Mouse (Mus musculus): ENCODE measurements at regions not wholly inside any gene's neighbourhood (a gene's known extent, or its start where the extent isn't known, plus 50 kb on each side); places are given as distances from the start of the nearest gene placed in this dataset.
A peak's percentile ranks its signal among the peaks of the same experiment; 100 is the strongest.

- no peak for DNase-seq (ENCODE audit: low spot score in 2 of 2)
Observed at GRCm38 (mm10) chr2:159950369-159950768, 383.6 kb downstream of the Gm826 start.

GRCm38 (mm10) chr2:159949046-159949445, 384.9 kb downstream of the Gm826 start:
- DNase-seq (ENCODE audit: low spot score in 2 of 2), result no peak

- DNase-seq (ENCODE audit: low spot score in 2 of 2), result no peak
Observed at GRCm38 (mm10) chr2:159930744-159931143, 403.2 kb downstream of the Gm826 start.

- DNase-seq (ENCODE audit: low spot score in 2 of 2), result no peak
Observed at GRCm38 (mm10) chr2:159889701-159890100, 444.3 kb downstream of the Gm826 start.

GRCm38 (mm10) chr2:159884773-159885459, 449.0 kb downstream of the Gm826 start:
- no peak for DNase-seq (ENCODE audit: low spot score in 2 of 2)

- DNase-seq (ENCODE audit: low spot score in 2 of 2), result no peak
Observed at GRCm38 (mm10) chr2:159866981-159867380, 467.0 kb downstream of the Gm826 start.

- DNase-seq (ENCODE audit: low spot score in 2 of 2), result peak; percentile 14 to 18
Observed at GRCm38 (mm10) chr2:159866391-159866790, 467.6 kb downstream of the Gm826 start.

GRCm38 (mm10) chr2:159863185-159863584, 470.8 kb downstream of the Gm826 start:
- DNase-seq (ENCODE audit: low spot score in 2 of 2), result no peak

- DNase-seq (ENCODE audit: low spot score in 2 of 2), result peak; percentile 70 to 71
Observed at GRCm38 (mm10) chr2:159853891-159854665, 479.9 kb downstream of the Gm826 start.

GRCm38 (mm10) chr2:159852959-159853358, 481.0 kb downstream of the Gm826 start:
- DNase-seq (ENCODE audit: low spot score in 2 of 2), result peak; percentile 13 to 17

- no peak for DNase-seq (ENCODE audit: low spot score in 2 of 2)
Observed at GRCm38 (mm10) chr2:159832488-159833113, 501.4 kb downstream of the Gm826 start.

GRCm38 (mm10) chr2:159826417-159826816, 507.5 kb downstream of the Gm826 start:
- peak; percentile 56 to 62 for DNase-seq (ENCODE audit: low spot score in 2 of 2)

GRCm38 (mm10) chr2:159818556-159818955, 515.4 kb downstream of the Gm826 start:
- peak in 1 of 2 experiments; percentile 30 for DNase-seq (ENCODE audit: low spot score in 2 of 2)

- no peak for DNase-seq (ENCODE audit: low spot score in 2 of 2)
Observed at GRCm38 (mm10) chr2:159816344-159816743, 517.6 kb downstream of the Gm826 start.
